Mouse (Mus musculus): ENCODE data around the gene Sh3bgrl2.

GRCm38 (mm10) chr9:83551632-83552031 lies 3.5 kb downstream of the Sh3bgrl2 start:
- TF ChIP-seq CTCF (IDR thresholded peaks at IDR 0.05 in 2 of 3, conservative IDR thresholded peaks at IDR 0.05 in 1 of 3; ENCODE audit: control insufficient read depth in 1 of 3, insufficient read depth in 1 of 3, low read depth in 2 of 3, low read length in 3 of 3, poor library complexity in 1 of 3, severe bottlenecking in 1 of 3): no peak
- no peak for TF ChIP-seq MEF2A (IDR thresholded peaks at IDR 0.05; ENCODE audit: extremely low read depth, insufficient replicate concordance, low read depth, low read length, poor library complexity, severe bottlenecking)
- no peak for TF ChIP-seq POLR2A (IDR thresholded peaks at IDR 0.05; ENCODE audit: control insufficient read depth in 1 of 2, insufficient read depth in 1 of 2, low read depth in 1 of 2, low read length in 2 of 2, poor library complexity in 1 of 2)
- TF ChIP-seq CHD2 (IDR thresholded peaks at IDR 0.05; ENCODE audit: low read length): no peak
- no peak for TF ChIP-seq ETS1 (IDR thresholded peaks at IDR 0.05; ENCODE audit: low read depth, low read length)

All from MEL (cell line).